Mouse (Mus musculus) spleen, adult 12 weeks (tissue): ENCODE measurements around the gene Sun1.

Experiments used
- DNase-seq: peaks from one replicate; pipeline ENCODE4 v3.0.0; 2022; ENCODE audit warnings: low spot score

The Sun1 gene

DNA sequence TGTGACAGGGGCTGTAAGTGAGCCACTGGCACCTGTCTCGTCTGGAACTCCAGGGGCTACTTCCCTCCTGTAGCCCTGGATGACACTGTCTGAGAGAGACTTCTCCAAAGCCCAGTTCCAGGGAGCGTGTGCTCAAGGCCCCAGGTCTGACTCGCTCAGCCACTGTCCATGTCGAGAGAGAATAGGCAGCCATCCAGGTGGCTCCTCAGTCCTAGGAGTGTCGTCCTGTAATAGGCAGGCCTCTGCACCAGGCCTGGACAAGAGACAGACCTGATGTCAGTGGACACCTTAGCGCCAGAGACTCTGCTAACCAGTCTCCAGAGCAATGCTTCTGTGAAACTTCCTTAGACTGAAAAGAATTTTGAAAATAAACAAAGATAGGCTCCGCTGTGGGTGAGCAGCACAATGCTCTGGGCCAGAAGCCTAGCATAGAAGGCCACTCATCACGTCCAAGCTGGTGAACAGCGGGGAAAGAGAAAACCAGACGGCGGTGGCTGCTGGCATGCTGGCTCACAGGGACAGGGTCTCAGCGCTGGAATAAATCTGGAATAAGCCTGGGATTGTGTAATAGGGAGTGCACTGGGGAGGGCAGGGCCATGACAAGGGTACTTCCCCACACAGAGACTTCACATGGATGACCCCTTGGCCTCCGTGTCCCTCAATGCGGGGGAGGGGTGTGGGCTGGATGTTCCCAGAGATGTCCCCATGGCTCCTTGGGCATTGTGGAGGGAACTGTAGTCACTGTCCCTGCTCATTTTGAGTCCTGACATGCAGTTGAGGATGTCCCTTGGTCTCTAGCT lies 85.9 kb downstream of the Sun1 start:
- DNase-seq: no peak

DNA sequence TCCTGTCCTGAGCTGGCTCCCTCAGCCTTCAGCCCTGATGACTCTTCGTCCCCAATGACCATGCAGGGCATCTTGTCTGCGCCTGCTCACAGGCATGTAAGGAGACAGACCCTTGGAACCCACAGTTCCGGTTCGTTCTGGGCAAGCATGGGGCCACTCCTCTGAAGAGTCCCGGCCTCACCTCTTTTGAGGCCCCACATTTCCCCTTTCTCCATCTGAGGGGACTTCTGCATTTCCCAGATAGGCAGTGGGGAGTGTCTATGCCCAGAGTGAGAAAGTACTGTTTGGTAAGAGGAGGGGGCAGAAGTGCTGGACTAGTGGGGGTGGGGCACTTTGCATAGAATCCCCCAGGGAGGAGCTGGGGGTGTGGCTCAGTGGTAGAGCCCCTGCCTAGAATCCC lies 86.7 kb downstream of the Sun1 start:
- DNase-seq: no peak

DNA sequence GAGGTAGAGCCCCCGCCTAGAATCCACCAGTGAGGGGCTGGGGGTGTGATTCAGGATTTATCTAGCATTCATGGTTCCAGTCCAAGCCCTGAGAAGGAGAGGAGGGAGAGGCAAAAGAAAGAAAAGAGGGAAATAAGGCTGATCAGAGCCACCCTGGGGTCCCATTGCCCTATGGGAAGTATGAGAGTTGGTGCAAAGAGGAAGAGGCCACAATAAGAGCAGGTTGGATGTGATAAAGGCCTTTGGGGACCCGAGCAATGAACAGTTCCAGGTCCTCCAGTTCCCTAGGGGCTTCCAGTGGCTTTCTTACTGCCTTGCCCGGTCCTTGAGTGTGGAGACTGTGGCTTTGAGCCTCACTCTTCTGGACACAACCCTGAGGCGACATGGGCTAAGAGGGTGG lies 87.3 kb downstream of the Sun1 start:
- DNase-seq: no peak

DNA sequence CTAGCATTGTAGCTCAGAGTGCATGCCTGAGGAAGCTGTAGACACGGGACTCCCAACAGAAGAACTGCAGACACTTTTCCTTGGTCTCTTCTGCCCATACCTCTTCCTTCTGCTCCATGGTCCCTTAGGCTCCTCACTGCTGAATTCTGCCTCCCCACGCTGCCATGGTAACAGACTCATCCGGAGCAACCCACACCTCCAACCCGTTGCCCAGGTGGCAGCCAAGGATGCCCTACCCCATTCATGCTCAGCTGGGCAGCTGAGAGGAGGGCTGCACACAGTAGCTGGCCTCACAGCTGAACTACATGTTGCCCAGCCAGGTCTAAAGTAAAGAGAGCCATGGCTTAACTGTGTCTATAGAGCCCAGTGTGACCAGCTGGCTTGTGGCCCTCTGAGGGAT lies 88.2 kb downstream of the Sun1 start:
- no peak for DNase-seq

DNA sequence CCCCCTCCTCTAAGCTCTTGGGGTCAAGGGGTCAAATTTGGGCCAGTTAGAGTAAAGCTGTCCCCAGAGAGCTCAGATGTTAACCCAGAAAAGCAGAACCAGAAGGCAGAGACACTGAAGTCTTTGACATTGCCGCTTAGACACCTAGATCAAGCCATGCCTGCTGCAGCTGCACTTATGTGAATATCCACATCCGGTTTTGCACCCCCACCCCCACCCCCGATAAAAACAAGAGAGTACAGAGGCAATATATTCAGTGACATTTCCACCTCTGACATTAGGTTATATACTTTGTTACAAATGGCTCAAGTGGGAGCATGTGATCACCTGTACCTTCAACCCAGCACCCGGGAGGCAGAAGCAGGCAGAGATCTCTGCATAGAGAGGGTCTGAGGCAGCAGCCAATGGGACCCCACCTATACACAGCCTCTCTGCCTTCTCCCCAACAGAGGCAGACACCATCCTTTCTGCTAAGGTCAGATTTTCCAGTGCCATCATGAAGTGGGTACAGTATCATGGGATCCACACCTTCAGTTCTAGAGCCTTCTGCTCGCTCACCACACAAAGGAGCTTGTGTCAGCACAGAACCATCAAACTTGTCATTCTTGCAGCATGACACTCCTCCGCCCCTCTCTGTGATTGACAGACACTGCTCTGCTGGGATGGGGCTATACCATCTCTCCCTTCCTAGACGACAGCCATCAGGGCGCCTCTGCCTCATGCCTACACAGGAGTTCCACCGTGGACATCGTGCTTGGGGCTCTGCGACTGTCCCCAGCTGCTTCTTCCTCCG lies 90.2 kb downstream of the Sun1 start:
- no peak for DNase-seq

DNA sequence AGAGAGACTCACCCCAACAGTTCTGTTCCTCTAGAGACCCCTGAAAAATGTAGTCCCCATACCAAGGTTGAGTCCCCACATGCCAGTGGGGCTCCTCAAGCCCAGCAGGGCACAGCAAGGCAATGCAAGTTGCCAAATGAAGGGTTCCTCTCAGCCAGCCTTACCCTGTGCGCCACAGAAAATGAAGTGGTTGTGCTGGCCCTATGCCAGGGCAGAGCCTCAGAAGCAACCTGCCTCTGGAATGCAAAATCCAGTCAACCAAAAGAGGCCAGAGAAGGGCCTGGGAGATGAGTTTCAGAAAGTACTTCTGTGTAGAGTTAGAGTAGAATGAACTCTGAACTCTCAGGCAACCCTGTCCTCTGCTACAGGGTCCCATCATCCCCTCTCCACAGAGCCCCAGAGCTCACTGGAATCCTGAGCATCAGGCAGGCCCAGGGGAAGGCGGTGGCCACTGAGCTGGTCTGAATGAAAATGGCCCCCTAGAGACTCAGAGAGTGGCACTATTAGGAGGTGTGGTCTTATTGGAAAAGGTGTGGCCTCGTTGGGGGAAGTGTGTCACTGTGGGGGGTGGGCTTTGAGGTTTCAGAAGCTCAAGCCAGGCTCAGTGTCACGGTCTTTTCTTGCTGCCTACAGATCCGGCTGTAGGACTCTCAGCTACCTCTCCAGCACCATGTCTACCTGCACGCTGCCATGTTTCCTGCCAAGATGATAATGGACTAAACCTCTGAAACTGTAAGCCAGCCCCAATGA lies 91.5 kb downstream of the Sun1 start:
- no peak for DNase-seq

DNA sequence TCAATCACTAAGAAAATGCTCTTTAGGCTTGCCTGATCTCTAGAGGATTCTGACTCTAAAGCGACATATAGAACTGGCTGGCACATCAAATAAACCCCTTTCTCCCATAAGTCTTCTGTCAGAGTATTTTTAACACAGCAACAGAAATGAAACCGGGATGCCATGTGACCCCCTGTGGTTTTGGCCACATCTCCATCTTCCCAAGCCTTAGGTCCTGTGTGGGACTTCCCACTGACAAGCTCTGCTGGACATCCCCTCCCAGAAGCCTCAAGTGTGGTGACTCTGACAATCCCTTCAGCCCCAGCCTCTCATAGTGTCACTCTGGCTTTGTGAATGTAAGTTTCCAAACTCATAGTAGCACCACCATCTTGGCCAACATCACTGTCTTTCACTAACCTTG lies 93.7 kb downstream of the Sun1 start:
- DNase-seq: no peak

DNA sequence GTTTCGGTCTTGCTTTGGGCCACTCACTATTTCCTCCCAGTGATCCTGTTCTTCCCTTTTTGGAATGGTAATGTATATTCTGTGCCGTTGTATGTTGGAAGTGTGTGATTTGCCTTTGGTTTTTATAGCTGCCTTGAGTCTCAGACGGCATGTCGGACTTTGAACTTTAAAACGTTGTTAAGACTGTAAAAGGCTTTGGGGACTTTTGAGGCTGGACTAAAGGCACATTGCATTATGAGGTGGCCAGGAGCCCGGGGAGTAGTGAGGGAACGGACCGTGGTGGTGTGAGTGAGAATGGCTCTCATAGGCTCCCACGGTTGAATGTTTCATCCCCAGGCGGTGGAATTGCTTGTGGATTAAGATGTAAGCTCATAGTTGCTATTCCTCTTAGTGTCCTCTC lies 96.7 kb downstream of the Sun1 start:
- DNase-seq: no peak

DNA sequence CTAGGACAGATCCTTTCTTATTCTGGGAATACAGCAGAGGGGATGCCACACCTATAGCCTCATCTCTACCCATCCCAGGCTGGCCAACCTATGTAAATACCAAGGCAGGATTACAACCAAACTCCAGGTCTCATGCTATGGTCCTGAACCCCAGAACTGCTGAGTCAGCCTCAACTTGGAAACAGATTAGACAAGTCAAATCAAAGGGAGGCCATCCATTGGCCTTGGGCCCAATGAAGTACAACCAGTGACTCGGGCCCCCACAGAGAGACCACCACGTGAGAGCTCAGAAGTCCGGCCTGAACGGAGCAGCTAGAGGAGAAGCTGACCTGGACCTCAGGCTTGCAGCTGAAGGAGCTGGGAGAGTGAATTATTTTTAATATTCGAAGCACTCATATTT lies 97.3 kb downstream of the Sun1 start:
- DNase-seq: no peak
